Mouse (Mus musculus) liver, embryonic 11.5 days (tissue): ENCODE measurements at regions not wholly inside any gene's neighbourhood (a gene's known extent, or its start where the extent isn't known, plus 50 kb on each side); places are given as distances from the start of the nearest gene placed in this dataset.

Source experiments
- ATAC-seq: fragments of 200-750 bp; cut with Nextera tagmentation; replicated peaks from 2 replicates; pipeline ENCODE4 v1.8.0; 2017; ENCODE audit warnings: moderate number of reproducible peaks, mild to moderate bottlenecking, moderate TSS enrichment, moderate library complexity; ENCODE audit not compliant: low FRiP score
- DNase-seq: peaks from one replicate; pipeline ENCODE4 v3.0.0-alpha.2; 2017; ENCODE audit warnings: low spot score
- H3K27ac ChIP-seq: fragments of 300-500 bp; sonication (generic); 2 replicates; pipeline ENCODE4 v1.5.1; 2014; ENCODE audit warnings: mild to moderate bottlenecking, low read depth, low read length, control low read depth
- H3K27me3 ChIP-seq: fragments of 300-500 bp; sonication (generic); replicated peaks from 2 replicates; pipeline ENCODE4 v1.6.1; 2014; ENCODE audit warnings: low read length, mixed read lengths; ENCODE audit not compliant: control insufficient read depth, insufficient read depth
- H3K36me3 ChIP-seq: fragments of 300-500 bp; sonication (generic); 2 replicates; pipeline ENCODE4 v1.6.1; 2014; ENCODE audit warnings: mild to moderate bottlenecking, low read length, moderate library complexity, mixed read lengths; ENCODE audit not compliant: control insufficient read depth, insufficient read depth
- H3K4me1 ChIP-seq: fragments of 300-500 bp; sonication (generic); replicated peaks from 2 replicates; pipeline ENCODE4 v1.6.1; 2014; ENCODE audit warnings: low read length, mixed read lengths; ENCODE audit not compliant: control insufficient read depth, insufficient read depth
- H3K4me2 ChIP-seq: fragments of 300-500 bp; sonication (generic); 2 replicates; pipeline ENCODE4 v1.6.1; 2014; ENCODE audit warnings: mild to moderate bottlenecking, control low read depth, moderate library complexity
- H3K4me3 ChIP-seq: fragments of 300-500 bp; sonication (generic); 2 replicates; pipeline ENCODE4 v1.5.1; 2014; ENCODE audit warnings: low read depth, low read length, control low read depth
- H3K9ac ChIP-seq: fragments of 300-500 bp; sonication (generic); 2 replicates; pipeline ENCODE4 v1.6.1; 2014; ENCODE audit warnings: low read depth, low read length, control low read depth
- H3K9me3 ChIP-seq: fragments of 300-500 bp; sonication (generic); 2 replicates; pipeline ENCODE4 v1.6.1; 2016; ENCODE audit warnings: low read length, inconsistent platforms, mixed read lengths; ENCODE audit not compliant: control insufficient read depth
- WGBS: fragments of 180-500 bp; shearing (Covaris S2); extraction: QIAGEN DNeasy Blood & Tissue Kit; methylation state at CpG from one replicate; pipeline ENCODE4 v1.1.7; 2014; 5-methylcytosine and 5-hydroxymethylcytosine counted together

DNA sequence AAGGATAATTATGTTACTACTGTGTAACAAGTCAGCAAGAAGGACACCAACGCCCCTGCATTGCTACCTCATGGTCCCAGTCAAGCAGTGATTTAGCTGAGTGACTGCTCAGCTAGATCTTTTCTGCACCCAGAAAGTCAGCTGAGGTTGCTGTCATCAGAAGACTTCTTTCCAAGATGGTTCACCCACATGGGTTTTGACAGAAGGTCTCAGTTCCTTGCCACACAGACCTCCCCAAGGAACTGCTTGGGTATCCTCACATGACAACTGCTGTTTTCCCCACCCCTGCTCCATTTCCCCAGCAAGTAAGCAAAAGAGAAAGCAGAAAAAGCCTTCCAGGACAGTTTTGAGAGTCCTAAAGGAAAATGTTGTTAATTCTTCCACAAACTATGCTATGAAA, 163.9 kb downstream of the Tmem17 start:
- no peaks in the 10 kb centered on the region for H3K36me3 ChIP-seq
- WGBS, result 82% methylated on average over 1 of the region's 1 CpGs
- H3K4me3 ChIP-seq, result no peak overlapping the region
- H3K27ac ChIP-seq, result no peak overlapping the region
- no peak overlapping the region for H3K9ac ChIP-seq
- H3K9me3 ChIP-seq, result no peaks in the 10 kb centered on the region
- H3K4me2 ChIP-seq, result no peak overlapping the region
- ATAC-seq, result no peak
- H3K4me1 ChIP-seq, result no peaks in the 10 kb centered on the region; the same call in 1 of the 2 replicates
- H3K27me3 ChIP-seq, result no peaks in the 10 kb centered on the region
- no peak for DNase-seq

DNA sequence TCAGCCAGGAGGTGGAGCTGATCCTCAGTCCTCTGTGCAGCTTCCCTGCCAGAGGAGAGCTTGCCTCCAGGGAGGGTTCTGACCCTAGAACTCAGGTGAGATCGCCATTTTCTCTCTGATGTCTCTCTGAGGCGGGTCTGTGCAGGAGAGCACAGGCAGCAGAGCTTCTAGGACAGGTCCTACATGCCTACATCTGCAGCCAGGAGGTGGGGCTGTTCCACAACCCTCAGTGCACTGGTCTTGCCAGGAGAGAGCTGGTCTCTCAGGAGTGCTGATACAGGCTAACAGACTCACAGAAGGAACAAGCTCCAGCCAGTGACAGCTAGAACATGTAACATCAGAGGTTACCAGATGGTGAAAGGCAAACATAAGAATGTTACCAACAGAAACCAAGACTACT, 165.4 kb downstream of the Tmem17 start:
- WGBS, result 39% methylated on average over 2 of the region's 2 CpGs
- Histone ChIP-seq H3K4me3 (no peak overlapping the region), H3K4me2 (no peak overlapping the region), H3K9ac (no peak overlapping the region), H3K36me3 (no peaks in the 10 kb centered on the region), H3K9me3 (no peaks in the 10 kb centered on the region), H3K4me1 (no peaks in the 10 kb centered on the region), H3K27me3 (no peaks in the 10 kb centered on the region), H3K27ac (no peak overlapping the region)
- ATAC-seq, result no peak
- no peak for DNase-seq

DNA sequence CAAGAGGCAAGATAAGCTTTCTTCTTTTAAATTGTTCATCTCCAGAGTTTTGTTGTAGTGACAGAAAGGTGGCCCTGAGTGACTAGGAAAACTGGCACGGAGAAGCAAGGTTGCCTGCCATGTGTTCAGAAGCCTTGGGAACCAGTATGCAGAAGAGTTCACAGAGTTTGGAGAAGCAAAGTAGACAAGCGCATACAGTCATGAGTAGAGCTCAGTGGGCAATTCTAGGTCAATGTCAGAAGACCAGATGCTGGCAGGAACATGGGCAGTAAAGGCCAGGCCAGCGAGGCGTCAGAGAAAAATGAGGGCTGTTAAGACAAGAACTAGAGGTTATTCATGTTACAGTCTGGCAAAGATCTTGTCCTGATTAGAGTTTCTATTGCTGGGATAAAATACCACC, 172.7 kb downstream of the Tmem17 start:
- ATAC-seq, result no peak
- Histone ChIP-seq H3K9ac (no peak overlapping the region), H3K36me3 (no peaks in the 10 kb centered on the region), H3K4me3 (no peak overlapping the region), H3K4me1 (no peaks in the 10 kb centered on the region), H3K9me3 (no peaks in the 10 kb centered on the region), H3K27ac (no peak overlapping the region), H3K27me3 (no peaks in the 10 kb centered on the region), H3K4me2 (no peak overlapping the region)
- WGBS, result 86% methylated on average over 4 of the region's 4 CpGs
- DNase-seq, result no peak

DNA sequence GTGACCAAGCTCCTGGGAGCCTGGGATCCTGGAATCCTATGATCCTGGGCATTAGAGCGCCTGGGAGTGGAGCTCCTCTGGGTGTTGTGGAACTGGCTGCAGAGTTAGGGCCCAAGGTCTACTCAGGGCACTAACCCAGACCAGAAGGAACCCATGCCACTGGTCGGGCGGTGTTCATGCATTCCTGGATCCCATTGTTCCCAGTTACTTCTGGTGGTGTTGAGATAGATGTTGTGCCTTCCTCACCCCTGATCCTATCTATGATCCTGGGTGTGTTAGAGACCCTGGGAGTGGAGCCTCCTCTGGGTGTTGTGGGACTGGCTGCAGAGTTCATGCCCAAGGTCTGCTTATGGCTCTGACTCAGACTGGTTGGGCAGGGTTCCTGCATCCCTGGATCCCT, 169.9 kb downstream of the B3gnt2 start:
- no peaks in the 10 kb centered on the region for H3K9me3 ChIP-seq
- 0 out of 2 replicates have a peak, but pooled peaks cover 3% of the 10 kb centered on the region for H3K4me1 ChIP-seq
- no peak overlapping the region for H3K9ac ChIP-seq
- H3K27ac ChIP-seq, result no peak overlapping the region
- ATAC-seq (no peak), DNase-seq (no peak)
- H3K4me3 ChIP-seq, result no peak overlapping the region
- no peaks in the 10 kb centered on the region for H3K27me3 ChIP-seq
- 89% methylated on average over 3 of the region's 3 CpGs for WGBS
- no peak overlapping the region for H3K4me2 ChIP-seq
- H3K36me3 ChIP-seq, result no peaks in the 10 kb centered on the region

DNA sequence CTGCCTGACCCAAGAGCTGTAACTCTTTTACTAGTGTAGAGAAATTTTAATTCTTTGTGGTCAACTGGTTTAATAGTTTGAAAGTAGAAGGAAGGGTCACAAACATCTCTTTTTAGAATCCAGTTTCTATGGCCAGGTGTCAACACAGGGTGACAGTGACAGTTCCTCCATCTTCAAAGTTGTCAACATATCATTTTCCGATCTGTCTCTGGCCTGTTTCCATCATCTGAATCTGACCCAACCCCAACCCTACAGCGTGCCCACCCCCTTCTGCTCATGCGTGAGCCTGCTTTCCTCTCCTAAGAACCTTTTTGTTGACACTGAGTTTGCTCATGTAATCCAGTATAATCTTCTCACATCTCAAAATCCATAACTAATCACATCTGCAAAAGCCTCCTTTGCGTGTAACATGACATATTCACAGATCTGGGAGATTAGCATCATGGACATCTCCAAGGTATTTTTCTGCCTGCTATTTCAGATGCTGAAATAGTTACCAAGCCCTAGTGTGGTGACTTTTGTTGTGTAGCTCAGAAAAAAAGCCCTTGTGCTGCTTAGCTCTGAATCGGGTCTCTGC, 168.4 kb downstream of the B3gnt2 start:
- ATAC-seq (no peak), DNase-seq (no peak)
- H3K4me3 ChIP-seq, result no peak overlapping the region
- WGBS, result 75% methylated on average over 5 of the region's 5 CpGs
- no peaks in the 10 kb centered on the region for H3K36me3 ChIP-seq
- H3K9ac ChIP-seq, result no peak overlapping the region
- no peaks in the 10 kb centered on the region for H3K27me3 ChIP-seq
- no peak overlapping the region for H3K4me2 ChIP-seq
- no peak overlapping the region for H3K27ac ChIP-seq
- H3K4me1 ChIP-seq, result 0 out of 2 replicates have a peak, but pooled peaks cover 3% of the 10 kb centered on the region
- no peaks in the 10 kb centered on the region for H3K9me3 ChIP-seq

DNA sequence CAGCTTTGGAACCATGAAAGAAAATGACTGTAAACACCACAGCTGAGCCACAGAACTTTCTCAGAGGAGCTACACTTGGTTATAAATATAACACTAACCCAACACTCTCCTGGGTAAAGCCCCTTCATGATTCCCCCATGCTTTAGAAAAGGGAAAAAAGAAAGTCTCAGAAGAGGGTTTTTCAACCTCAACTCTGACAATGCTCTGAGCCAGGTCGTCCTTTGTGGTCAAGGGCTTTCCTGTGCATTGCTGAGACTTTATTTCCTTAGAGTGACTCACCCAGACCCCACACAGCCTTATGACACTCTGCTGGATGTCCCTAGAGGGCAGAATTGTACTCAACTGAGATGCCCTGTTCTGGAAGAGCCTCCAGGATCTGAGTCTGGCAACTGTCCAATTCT, 167.8 kb downstream of the B3gnt2 start:
- DNase-seq, result no peak
- 14% methylated on average over 1 of the region's 1 CpGs for WGBS
- Histone ChIP-seq H3K36me3 (no peaks in the 10 kb centered on the region), H3K4me1 (0 out of 2 replicates have a peak, but pooled peaks cover 3% of the 10 kb centered on the region), H3K4me2 (no peak overlapping the region), H3K9me3 (no peaks in the 10 kb centered on the region), H3K9ac (no peak overlapping the region), H3K4me3 (no peak overlapping the region), H3K27ac (no peak overlapping the region), H3K27me3 (no peaks in the 10 kb centered on the region)
- ATAC-seq, result no peak

DNA sequence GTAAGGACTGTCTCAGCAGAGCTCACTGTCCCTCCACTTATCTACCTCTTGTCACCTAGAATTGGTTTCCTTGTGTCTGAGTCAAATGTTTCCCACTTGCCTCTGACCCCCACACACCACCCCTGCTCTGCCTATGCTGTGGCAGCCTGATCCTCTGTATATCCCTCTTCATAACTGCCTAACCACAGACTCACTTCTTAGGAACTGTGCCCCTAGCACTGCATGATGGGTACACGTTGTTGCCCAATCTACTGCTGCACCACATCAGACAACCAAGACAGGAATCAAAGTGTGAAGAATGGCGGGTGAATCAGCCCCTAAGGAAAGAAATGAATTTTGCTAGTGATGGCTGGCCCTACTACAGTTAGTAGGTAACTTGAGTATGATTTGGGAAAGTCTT, 167.4 kb downstream of the B3gnt2 start:
- Histone ChIP-seq H3K36me3 (no peaks in the 10 kb centered on the region), H3K9ac (no peak overlapping the region), H3K27me3 (no peaks in the 10 kb centered on the region), H3K4me3 (no peak overlapping the region), H3K4me1 (peaks cover 3% of the 10 kb centered on the region; the same call in 1 of the 2 replicates), H3K9me3 (no peaks in the 10 kb centered on the region), H3K4me2 (no peak overlapping the region), H3K27ac (no peak overlapping the region)
- ATAC-seq (no peak), DNase-seq (no peak)
- WGBS, result 60% methylated on average over 2 of the region's 2 CpGs

DNA sequence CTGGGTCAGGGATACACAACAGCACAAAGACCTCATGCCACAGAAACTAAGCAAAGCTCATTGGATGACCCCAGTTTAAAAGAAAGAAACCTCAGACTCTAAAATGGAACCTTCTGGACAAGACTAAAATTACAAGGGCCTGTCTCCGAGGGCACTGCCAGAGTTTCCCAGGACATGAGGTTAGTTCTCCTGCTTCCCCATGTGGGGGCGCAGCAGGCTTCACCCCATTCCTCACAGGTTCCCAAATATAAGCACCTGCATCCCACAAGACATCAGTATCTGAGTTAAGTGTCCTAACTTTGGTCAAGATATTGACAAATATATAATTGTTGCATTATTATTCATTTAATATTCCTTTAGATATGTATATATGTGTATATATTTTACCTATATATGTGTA, 166.8 kb downstream of the B3gnt2 start:
- no peaks in the 10 kb centered on the region for H3K27me3 ChIP-seq
- peaks cover 3% of the 10 kb centered on the region; the same call in 1 of the 2 replicates for H3K4me1 ChIP-seq
- H3K27ac ChIP-seq, result no peak overlapping the region
- no peak for ATAC-seq
- DNase-seq, result no peak
- 84% methylated on average over 2 of the region's 2 CpGs for WGBS
- H3K9ac ChIP-seq, result no peak overlapping the region
- H3K9me3 ChIP-seq, result no peaks in the 10 kb centered on the region
- no peak overlapping the region for H3K4me2 ChIP-seq
- no peaks in the 10 kb centered on the region for H3K36me3 ChIP-seq
- H3K4me3 ChIP-seq, result no peak overlapping the region

DNA sequence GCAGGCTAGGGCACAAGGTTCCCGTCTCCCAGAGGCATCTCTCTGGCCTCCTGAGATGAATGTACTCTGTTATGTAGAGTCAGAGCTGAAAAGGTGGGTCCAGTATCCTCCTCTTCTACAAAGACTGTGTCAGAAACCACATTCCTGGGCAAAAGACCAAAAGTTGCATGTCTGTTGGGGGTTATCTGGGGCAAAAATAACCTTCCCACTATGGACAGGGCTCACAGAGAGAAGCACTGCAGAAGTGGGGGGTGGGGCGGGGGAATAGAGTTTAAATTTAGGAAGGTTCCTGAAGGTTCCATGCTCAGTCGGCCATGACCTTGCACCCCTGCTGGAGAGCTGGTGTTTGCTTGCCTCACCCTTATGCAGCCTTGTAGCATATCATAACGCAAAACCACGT, 165.9 kb downstream of the B3gnt2 start:
- no peak overlapping the region for H3K9ac ChIP-seq
- H3K27me3 ChIP-seq, result no peaks in the 10 kb centered on the region
- no peak overlapping the region for H3K4me3 ChIP-seq
- no peaks in the 10 kb centered on the region for H3K36me3 ChIP-seq
- WGBS, result 64% methylated on average over 5 of the region's 5 CpGs
- H3K4me1 ChIP-seq, result peaks cover 3% of the 10 kb centered on the region; the same call in 1 of the 2 replicates
- no peaks in the 10 kb centered on the region for H3K9me3 ChIP-seq
- no peak overlapping the region for H3K4me2 ChIP-seq
- no peak overlapping the region for H3K27ac ChIP-seq
- no peak for ATAC-seq
- no peak for DNase-seq
